Mouse (Mus musculus) midbrain, embryonic 16.5 days (tissue): ENCODE results near the gene Ubxn11. TPM values are rescaled to one million over a fixed set of nuclear protein-coding genes. Genes with fewer than 3 reads are reported as not detected.
"Not testable (repeated sequence)": the region's sequence is repeated elsewhere in the genome, so short reads cannot be mapped to it uniquely, and the experiment has no call there.

Source experiments
- ATAC-seq: fragments of 200-750 bp; cut with Nextera tagmentation; 2 replicates; pipeline ENCODE4 v1.8.0; 2017; ENCODE audit warnings: moderate TSS enrichment
- H3K27ac ChIP-seq: fragments of 300-500 bp; sonication (generic); 2 replicates; pipeline ENCODE4 v1.5.1; 2014; ENCODE audit warnings: mild to moderate bottlenecking, low read length, mixed read lengths
- H3K27me3 ChIP-seq: fragments of 300-500 bp; sonication (generic); 2 replicates; pipeline ENCODE4 v1.6.1; 2014; ENCODE audit warnings: low read depth, low read length, mixed read lengths; ENCODE audit not compliant: control insufficient read depth, insufficient read depth
- H3K36me3 ChIP-seq: fragments of 300-500 bp; sonication (generic); 2 replicates; pipeline ENCODE4 v1.6.1; 2014; ENCODE audit warnings: mild to moderate bottlenecking, low read length, moderate library complexity, mixed read lengths; ENCODE audit not compliant: control insufficient read depth, insufficient read depth
- H3K4me1 ChIP-seq: fragments of 300-500 bp; sonication (generic); 2 replicates; pipeline ENCODE4 v1.6.1; 2014; ENCODE audit warnings: mild to moderate bottlenecking, low read length, mixed read lengths; ENCODE audit not compliant: control insufficient read depth, insufficient read depth
- H3K4me2 ChIP-seq: fragments of 300-500 bp; sonication (generic); 2 replicates; pipeline ENCODE4 v1.6.1; 2014; ENCODE audit warnings: mild to moderate bottlenecking, low read length, mixed read lengths
- H3K4me3 ChIP-seq: fragments of 300-500 bp; sonication (generic); 2 replicates; pipeline ENCODE4 v1.5.1; 2014; ENCODE audit warnings: low read depth, mild to moderate bottlenecking, low read length, moderate library complexity, mixed read lengths
- H3K9ac ChIP-seq: fragments of 300-500 bp; sonication (generic); 2 replicates; pipeline ENCODE4 v1.6.1; 2014; ENCODE audit warnings: low read depth, low read length, mixed read lengths
- H3K9me3 ChIP-seq: fragments of 300-500 bp; sonication (generic); replicated peaks from 2 replicates; pipeline ENCODE4 v1.6.1; 2014; ENCODE audit warnings: mild to moderate bottlenecking, low read length, mixed read lengths; ENCODE audit not compliant: control insufficient read depth, poor library complexity, severe bottlenecking
- WGBS: fragments of 180-500 bp; shearing (Covaris S2); extraction: QIAGEN DNeasy Blood & Tissue Kit; methylation state at CpG from one replicate; pipeline ENCODE4 v1.1.7; 2014; 5-methylcytosine and 5-hydroxymethylcytosine counted together
- polyA plus RNA-seq: library from polyadenylated mRNA; unstranded; fragments of >200 nt; fragmentation: Nextera tagmentation; extraction: Ambion mirVana; gene quantifications from 2 replicates; pipeline ENCODE4 v1.2.1, GENCODE M21; 2015

Gene Ubxn11
- polyA plus RNA-seq, 1 experiment from 2014 or later = 18.4 TPM

DNA sequence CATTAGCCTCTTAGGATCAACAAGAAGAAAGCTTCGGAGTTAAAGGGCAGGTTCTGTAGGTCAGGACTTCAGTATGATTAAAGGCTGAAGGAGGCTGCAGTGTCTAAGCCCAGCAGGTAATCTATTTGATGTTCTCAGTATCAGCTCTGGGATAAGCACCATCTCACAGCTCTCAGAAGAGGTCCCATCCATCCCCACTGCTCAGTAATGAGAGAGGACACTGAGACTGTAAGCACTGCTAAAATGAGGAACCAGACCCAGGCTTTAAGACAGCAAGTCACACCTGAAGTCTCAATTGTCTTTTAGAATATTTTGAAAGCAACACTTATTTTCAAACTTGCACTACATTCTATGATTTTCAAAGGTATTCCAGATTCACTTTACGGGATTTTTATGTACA, 55.2 kb downstream of the Ubxn11 start:
- Histone ChIP-seq H3K36me3 (peaks cover 4% of the 10 kb centered on the region; the same call in 1 of the 2 replicates), H3K4me3 (no peak overlapping the region), H3K27me3 (no peaks in the 10 kb centered on the region), H3K9ac (no peak overlapping the region), H3K4me1 (no peaks in the 10 kb centered on the region; the same call in 1 of the 2 replicates), H3K9me3 (no peaks in the 10 kb centered on the region), H3K27ac (no peak overlapping the region), H3K4me2 (no peak overlapping the region)
- ATAC-seq = no peak
- WGBS = 87% methylated on average over 2 of the region's 2 CpGs

DNA sequence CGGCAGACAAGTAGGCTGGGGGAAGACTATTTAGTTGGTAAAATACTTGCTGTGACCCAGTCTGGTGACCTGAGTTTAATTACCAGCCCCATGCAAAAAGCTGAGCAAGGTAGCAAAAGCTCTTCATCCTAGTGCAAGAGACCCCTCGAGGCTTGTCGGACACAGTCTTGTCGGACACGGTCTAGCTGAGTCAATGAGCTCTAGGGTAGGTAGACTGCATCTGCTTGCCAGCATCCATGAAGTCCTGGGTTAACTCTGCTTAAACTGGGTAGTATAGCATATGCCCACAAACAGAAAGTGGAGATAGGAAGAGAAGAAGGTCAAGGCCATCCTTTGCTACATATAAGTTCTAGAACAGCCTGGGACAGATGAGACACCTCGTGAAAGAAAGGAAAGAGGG, 56.4 kb downstream of the Ubxn11 start:
- no peak for ATAC-seq
- no peaks in the 10 kb centered on the region for H3K9me3 ChIP-seq
- no peak overlapping the region for H3K4me3 ChIP-seq
- 83% methylated on average over 6 of the region's 6 CpGs for WGBS
- H3K27me3 ChIP-seq = no peaks in the 10 kb centered on the region
- no peak overlapping the region for H3K4me2 ChIP-seq
- H3K4me1 ChIP-seq = no peaks in the 10 kb centered on the region; the same call in 1 of the 2 replicates
- H3K9ac ChIP-seq = no peak overlapping the region
- H3K27ac ChIP-seq = no peak overlapping the region
- peaks cover 2% of the 10 kb centered on the region; the same call in 1 of the 2 replicates for H3K36me3 ChIP-seq

DNA sequence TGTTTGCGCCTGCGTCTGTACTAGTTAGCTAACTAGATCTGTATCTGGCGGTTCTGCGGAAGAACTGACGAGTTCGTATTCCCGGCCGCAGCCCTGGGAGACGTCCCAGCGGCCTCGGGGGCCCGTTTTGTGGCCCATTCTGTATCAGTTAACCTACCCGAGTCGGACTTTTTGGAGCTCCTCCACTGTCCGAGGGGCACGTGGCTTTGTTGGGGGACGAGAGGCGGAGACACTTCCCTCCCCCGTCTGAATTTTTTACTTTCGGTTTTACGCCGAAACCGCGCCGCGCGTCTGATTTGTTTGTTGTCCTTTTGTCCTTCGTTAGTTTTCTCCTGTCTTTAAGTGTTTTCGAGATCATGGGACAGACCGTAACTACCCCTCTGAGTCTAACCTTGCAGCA, 57.7 kb downstream of the Ubxn11 start:
- not testable (repeated sequence) for H3K4me1 ChIP-seq, H3K27me3 ChIP-seq, H3K36me3 ChIP-seq, H3K9me3 ChIP-seq, H3K27ac ChIP-seq, ATAC-seq
- H3K9ac ChIP-seq = 0 out of 2 replicates have a peak overlapping the region, but pooled peaks have one; percentile 41
- peak overlapping the region; percentile 44 for H3K4me3 ChIP-seq
- peak overlapping the region; percentile 59 for H3K4me2 ChIP-seq
- WGBS = 9% methylated on average over 30 of the region's 30 CpGs

DNA sequence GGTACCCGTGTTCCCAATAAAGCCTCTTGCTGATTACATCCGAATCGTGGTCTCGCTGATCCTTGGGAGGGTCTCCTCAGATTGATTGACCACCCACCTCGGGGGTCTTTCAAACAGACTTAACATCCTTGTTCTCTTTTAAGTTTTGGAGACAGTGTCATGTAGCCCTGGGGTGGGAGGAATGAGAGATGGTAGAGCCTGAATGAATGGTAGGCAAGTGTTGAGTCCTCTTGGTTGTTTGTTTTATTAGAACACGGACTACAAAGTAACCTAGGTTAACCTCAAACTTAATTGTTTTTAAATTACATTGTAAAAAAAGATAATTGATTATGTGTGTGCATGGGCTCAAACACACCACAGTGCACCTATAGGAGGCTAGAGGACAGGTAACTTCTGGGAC, 62.2 kb downstream of the Ubxn11 start:
- H3K9ac ChIP-seq = no peak overlapping the region
- no peaks in the 10 kb centered on the region for H3K36me3 ChIP-seq
- WGBS = 98% methylated on average over 5 of the region's 6 CpGs
- no peak overlapping the region for H3K27ac ChIP-seq
- no peaks in the 10 kb centered on the region for H3K4me1 ChIP-seq
- H3K4me3 ChIP-seq = no peak overlapping the region
- no peaks in the 10 kb centered on the region for H3K9me3 ChIP-seq
- no peak for ATAC-seq
- H3K27me3 ChIP-seq = no peaks in the 10 kb centered on the region
- no peak overlapping the region for H3K4me2 ChIP-seq

DNA sequence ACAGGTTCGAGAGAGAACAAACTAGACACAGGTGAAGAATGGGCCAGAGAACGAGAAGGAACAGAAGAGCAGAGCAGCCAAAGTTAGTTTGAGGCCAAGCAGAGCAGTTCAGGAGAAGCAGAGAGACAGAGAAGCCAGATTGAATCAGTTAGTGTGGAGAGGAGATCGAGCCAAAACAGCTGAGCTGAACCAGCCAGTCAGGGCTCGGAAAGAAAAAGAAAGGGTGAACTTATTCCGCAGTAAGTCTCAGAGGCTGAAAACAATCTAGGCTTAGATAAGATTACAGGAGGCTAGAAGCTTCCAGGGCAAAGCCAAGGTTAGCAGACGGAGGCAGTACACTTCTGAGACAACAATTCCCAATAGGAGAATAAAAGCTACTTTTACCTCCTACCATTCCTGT, 62.7 kb downstream of the Ubxn11 start:
- H3K36me3 ChIP-seq = no peaks in the 10 kb centered on the region
- no peak overlapping the region for H3K9ac ChIP-seq
- H3K4me2 ChIP-seq = no peak overlapping the region
- no peak overlapping the region for H3K4me3 ChIP-seq
- no peaks in the 10 kb centered on the region for H3K27me3 ChIP-seq
- WGBS = 91% methylated on average over 6 of the region's 6 CpGs
- H3K27ac ChIP-seq = no peak overlapping the region
- no peaks in the 10 kb centered on the region for H3K4me1 ChIP-seq
- H3K9me3 ChIP-seq = no peaks in the 10 kb centered on the region
- ATAC-seq = no peak

DNA sequence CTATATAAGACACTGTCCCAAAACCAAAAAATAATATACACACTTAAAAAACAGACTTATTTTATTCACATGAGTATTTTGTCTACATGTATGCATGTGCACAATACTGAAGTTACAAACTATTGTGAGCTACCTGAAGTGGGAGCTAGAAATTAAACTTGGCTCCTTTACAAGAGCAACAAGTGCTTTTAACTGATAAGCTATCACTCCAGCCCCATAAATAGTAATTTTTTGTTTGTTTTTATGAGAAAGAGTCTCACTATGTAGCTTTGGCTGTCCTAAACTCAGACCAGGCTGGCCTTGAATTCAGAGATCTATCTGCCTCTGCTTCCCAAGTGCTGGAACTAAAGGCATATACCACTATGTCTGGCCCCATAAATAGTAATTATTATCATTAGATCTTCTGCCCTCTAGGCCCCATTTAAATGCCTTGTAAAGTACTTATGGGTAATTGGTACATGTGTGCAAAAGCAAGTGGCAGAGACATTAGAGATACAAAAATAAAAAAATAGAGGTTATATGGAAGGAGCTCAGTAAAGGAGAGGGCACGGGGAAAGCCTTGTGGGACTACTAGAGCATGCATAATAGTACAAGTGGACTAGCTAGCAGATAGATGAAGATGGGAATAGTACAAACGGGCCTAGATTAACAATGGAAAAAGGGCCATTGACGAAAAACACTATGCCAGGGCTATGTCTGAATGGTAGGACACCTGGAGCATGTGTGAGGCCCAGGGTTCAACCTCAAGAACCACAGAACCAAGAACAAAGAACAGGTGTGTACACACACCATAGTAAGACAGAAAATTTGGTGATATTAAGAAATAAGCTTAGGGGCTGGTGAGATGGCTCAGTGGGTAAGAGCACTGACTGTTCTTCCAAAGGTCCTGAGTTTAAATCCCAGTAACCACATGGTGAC, 63.4 kb downstream of the Ubxn11 start:
- no peaks in the 10 kb centered on the region for H3K9me3 ChIP-seq
- ATAC-seq = no peak
- WGBS = 90% methylated on average over 3 of the region's 3 CpGs

DNA sequence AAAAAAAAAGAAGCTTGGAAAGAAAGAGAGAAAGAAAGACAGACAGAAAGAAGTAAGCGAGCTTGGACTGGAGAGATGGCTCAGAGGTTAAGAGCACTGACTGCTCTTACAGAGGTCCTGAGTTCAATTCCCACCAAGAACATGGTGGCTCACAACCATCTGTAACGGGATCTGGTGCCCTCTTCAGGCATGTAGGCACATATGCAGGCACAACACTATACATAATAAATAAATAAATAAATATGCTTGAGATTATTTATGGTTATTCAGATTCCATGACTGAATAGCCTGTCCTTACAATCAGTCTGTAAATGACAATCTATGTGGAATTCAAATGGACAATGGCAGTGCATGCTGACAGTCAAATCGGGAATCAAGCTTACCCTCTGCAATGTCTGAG, 64.5 kb downstream of the Ubxn11 start:
- ATAC-seq = no peak
- 92% methylated on average over 3 of the region's 3 CpGs for WGBS
- Histone ChIP-seq H3K4me3 (no peak overlapping the region), H3K36me3 (no peaks in the 10 kb centered on the region), H3K9me3 (no peaks in the 10 kb centered on the region), H3K4me1 (no peaks in the 10 kb centered on the region), H3K4me2 (no peak overlapping the region), H3K27me3 (no peaks in the 10 kb centered on the region), H3K9ac (no peak overlapping the region), H3K27ac (no peak overlapping the region)

More for the DNA sequence above, 63.4 kb downstream of the Ubxn11 start:
- Histone ChIP-seq H3K4me1 (no peaks in the 10 kb centered on the region), H3K9ac (no peak overlapping the region), H3K27ac (no peak overlapping the region), H3K36me3 (no peaks in the 10 kb centered on the region), H3K4me3 (no peak overlapping the region), H3K27me3 (no peaks in the 10 kb centered on the region), H3K4me2 (no peak overlapping the region)

DNA sequence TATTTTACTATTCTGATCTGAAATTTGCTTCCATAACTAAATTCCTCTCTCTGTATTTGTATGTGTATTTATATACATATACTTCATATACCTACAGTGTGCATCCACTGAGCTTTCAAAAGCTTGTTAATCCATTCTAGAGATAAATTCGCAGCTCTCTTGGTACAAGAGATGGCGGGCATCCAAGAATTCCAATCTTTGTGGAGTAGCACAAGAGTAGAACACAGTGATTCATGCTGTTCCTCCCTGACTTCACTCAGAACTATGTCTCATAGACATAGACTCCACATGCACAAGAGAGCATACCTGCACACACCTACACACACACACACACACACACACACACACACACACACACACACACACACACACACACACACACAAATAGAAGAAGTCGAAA, 70.0 kb downstream of the Ubxn11 start:
- 81% methylated on average over 3 of the region's 3 CpGs for WGBS
- Histone ChIP-seq H3K9me3 (no peaks in the 10 kb centered on the region), H3K4me3 (no peak overlapping the region), H3K9ac (no peak overlapping the region), H3K27ac (no peak overlapping the region), H3K4me2 (no peak overlapping the region), H3K4me1 (no peaks in the 10 kb centered on the region), H3K27me3 (no peaks in the 10 kb centered on the region), H3K36me3 (no peaks in the 10 kb centered on the region)
- ATAC-seq = no peak
